Mouse (Mus musculus): ENCODE results near the gene Nhlrc4. TPM values are rescaled to one million over a fixed set of nuclear protein-coding genes. Genes with fewer than 3 reads are reported as not detected.

Nhlrc4 gene
- polyA plus RNA-seq (2015; fragmentation: Nextera tagmentation; extraction: Ambion mirVana) = not detected in 2 replicates

DNA sequence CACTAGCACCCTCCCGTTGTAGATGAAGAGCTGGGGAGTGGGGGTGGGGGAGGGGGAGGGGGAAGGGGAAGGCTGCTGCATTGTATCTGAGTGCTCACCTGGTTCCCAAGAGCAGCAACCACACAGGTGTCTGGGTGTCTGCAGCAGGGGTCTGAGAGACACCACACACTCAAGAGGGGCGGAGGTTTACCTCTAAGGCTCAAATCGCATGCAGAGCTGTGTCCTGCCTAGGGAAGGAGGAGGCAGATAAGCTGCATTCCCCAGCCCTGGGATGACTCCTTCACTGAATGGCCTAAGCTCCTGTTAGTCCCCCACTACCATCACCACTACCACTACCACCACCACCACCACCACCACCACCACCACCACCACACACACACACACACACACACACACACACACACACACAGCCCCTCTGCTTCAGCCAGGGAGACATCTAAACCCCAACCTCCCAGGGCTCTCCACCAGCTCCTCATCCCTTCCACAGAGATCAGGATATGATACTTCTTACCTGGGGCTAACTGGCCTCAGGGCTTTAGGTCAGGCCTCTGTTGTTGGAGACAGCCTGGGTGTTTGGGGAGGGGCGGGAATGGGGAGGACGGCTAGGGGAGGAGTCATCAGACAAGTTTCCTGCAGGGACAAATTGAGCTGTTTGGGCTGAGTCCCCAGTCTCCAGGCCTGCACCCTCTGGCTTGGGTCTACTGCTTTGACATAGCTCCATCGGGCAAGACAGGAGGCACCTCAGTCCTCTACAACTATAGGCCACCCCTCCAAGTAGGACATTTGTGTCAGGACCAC is at the start of gene Nhlrc4, which contains the start of gene Pigq:
TSS of gene Nhlrc4 (minus strand) at position 596 of the 798 bp plus-strand sequence.
TSS of gene Pigq (minus strand) at position 571 of the 798 bp plus-strand sequence.
- ATAC-seq (ENCODE audit: low FRiP score) = no peak
- Histone ChIP-seq H3K9me3 (replicated peaks) (no peaks in the 10 kb centered on the region), H3K4me3 (replicated peaks) (no peak within 1 kb of the TSS), H3K4me2 (no peak within 1 kb of the TSS), H3K27me3 (replicated peaks) (peaks cover 1% of the 10 kb centered on the region), H3K9ac (replicated peaks) (no peak within 1 kb of the TSS), H3K4me1 (peaks cover 24% of the 10 kb centered on the region), H3K36me3 (no peaks in the 10 kb centered on the region), H3K27ac (replicated peaks) (no peak within 1 kb of the TSS)
- 62% methylated on average over 6 of the region's 6 CpGs for WGBS

DNA sequence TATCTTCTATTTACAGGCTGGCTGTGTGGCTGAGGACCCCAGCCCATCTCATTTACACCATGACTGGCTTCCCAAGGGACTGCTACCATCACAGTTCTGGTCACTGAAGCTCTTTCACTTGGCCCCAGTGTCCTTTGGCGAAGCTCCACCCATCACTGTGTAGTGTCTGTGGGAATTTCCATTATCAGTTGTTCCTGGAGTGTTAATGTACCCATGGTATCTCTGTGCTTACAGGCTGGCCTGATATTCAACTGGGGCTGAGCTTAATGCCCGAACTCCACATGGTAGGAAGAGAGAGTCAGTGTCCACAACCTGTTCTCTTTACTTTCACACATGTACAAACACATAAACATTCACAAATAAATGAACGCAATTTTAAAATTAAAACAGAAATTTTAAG is 48.7 kb upstream of the Nhlrc4 start:
- ATAC-seq (ENCODE audit: low FRiP score) = no peak
- Histone ChIP-seq H3K36me3 (peaks cover 91% of the 10 kb centered on the region), H3K4me3 (replicated peaks) (no peak overlapping the region), H3K27me3 (replicated peaks) (no peaks in the 10 kb centered on the region), H3K9me3 (replicated peaks) (no peaks in the 10 kb centered on the region), H3K4me2 (no peak overlapping the region), H3K9ac (replicated peaks) (no peak overlapping the region), H3K27ac (replicated peaks) (no peak overlapping the region), H3K4me1 (no peaks in the 10 kb centered on the region)
- WGBS = 91% methylated on average over 3 of the region's 3 CpGs

- Histone ChIP-seq H3K27me3 (replicated peaks) (no peaks in the 10 kb centered on the region), H3K27ac (replicated peaks) (no peak overlapping the region), H3K4me3 (replicated peaks) (no peak overlapping the region), H3K36me3 (peaks cover 80% of the 10 kb centered on the region), H3K9ac (replicated peaks) (no peak overlapping the region), H3K4me1 (no peaks in the 10 kb centered on the region), H3K4me2 (no peak overlapping the region), H3K9me3 (replicated peaks) (no peaks in the 10 kb centered on the region)
- WGBS = 100% methylated on average over 4 of the region's 4 CpGs
- ATAC-seq (ENCODE audit: low FRiP score) = no peak
Observed at GRCm38 (mm10) chr17:25992274-25992673, 47.5 kb upstream of the Nhlrc4 start.

DNA sequence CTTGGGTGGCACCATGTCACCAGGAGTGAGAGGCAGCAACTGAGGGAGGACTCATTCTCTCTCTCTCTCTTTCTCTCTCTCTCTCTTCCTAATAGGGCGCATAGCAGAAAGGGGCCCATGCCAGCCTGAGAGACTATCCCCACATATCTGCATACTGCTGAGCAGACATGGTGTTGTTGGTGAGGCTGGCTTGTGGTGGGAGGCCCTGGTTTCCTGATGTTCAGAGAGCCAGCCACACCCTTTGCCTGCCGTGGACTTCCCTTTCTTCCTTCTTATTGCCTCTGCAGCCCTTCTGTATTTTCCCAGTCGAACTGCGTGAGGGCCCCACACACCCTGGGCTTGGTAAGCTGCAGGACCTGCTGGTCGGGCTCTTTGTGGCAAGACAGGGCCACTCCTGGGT is 45.6 kb upstream of the Nhlrc4 start:
- H3K27me3 ChIP-seq (replicated peaks) = no peaks in the 10 kb centered on the region
- no peak overlapping the region for H3K9ac ChIP-seq (replicated peaks)
- H3K36me3 ChIP-seq = peaks cover 64% of the 10 kb centered on the region
- no peak overlapping the region for H3K4me3 ChIP-seq (replicated peaks)
- WGBS = 91% methylated on average over 5 of the region's 5 CpGs
- no peak for ATAC-seq (ENCODE audit: low FRiP score)
- H3K4me1 ChIP-seq = peaks cover 9% of the 10 kb centered on the region
- H3K27ac ChIP-seq (replicated peaks) = no peak overlapping the region
- no peak overlapping the region for H3K4me2 ChIP-seq
- no peaks in the 10 kb centered on the region for H3K9me3 ChIP-seq (replicated peaks)

DNA sequence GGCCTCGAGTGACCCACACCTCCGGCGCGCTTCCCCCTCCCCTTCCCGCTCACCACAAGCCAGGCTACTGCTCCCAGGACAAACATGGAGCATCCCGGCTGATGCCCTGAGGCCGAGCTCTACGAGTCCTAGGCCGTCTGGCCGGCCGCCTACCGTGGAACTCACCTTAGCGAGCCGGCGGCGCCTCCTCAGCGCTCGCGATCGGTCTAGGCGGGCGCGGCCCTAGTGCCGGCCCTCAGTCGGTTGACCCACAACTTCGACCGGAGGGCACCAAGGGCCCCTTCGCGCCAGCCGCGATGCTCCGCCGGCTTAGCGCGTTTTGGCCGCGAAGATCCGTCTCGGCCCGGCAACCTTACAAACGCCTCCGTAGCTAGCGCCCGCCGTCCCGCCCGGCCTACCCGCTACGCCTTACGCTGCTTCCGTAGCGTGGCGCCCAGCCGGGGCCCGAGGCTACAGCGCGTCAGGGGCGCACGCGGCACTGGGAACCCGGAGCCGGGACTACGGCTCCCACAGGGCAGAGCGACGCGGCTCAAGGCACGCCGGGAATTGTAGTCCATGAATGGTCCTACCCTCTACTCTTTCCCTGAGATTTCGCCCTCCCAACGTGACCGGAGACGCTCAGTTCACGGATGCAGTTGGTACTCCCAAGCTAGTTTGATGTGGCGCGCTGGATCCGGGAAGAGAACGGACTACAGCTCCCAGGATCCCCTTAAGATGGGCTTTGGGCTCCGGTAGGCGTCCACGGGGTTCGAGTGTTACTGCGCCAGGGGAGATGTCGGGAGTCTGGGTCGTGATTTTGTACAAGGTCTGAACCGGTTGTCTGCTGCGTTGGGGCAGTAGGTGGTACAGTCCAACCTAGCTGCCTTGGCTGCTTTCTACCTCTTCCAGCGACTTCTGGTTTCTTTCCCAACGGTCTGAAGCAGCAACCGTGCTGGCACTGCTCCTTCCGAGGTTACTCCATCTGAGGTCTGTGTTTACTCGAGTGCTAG is 40.8 kb upstream of the Nhlrc4 start, which contains the start of gene Capn15:
TSS of gene Capn15 (minus strand) at position 491 of the 989 bp plus-strand sequence.
- peaks cover 47% of the 10 kb centered on the region for H3K4me1 ChIP-seq
- H3K9me3 ChIP-seq (replicated peaks) = no peaks in the 10 kb centered on the region
- peak within 1 kb of the TSS; percentile 92 for H3K9ac ChIP-seq (replicated peaks)
- peak; percentile 99 for ATAC-seq (ENCODE audit: low FRiP score)
- peaks cover 19% of the 10 kb centered on the region for H3K36me3 ChIP-seq
- peak within 1 kb of the TSS; percentile 92 for H3K4me3 ChIP-seq (replicated peaks)
- peak within 1 kb of the TSS; percentile 92 for H3K27ac ChIP-seq (replicated peaks)
- under 1% methylated on average over 90 of the region's 91 CpGs for WGBS
- no peaks in the 10 kb centered on the region for H3K27me3 ChIP-seq (replicated peaks)
- H3K4me2 ChIP-seq = peak within 1 kb of the TSS; percentile 81

GRCm38 (mm10) chr17:25984556-25985305 is 40.0 kb upstream of the Nhlrc4 start:
- 13% methylated on average over 17 of the region's 17 CpGs for WGBS
- H3K9ac ChIP-seq (replicated peaks) = peak overlapping the region; percentile 92
- peak overlapping the region; percentile 92 for H3K27ac ChIP-seq (replicated peaks)
- H3K27me3 ChIP-seq (replicated peaks) = no peaks in the 10 kb centered on the region
- H3K4me2 ChIP-seq = peak overlapping the region; percentile 81
- no peaks in the 10 kb centered on the region for H3K9me3 ChIP-seq (replicated peaks)
- peak overlapping the region; percentile 92 for H3K4me3 ChIP-seq (replicated peaks)
- H3K4me1 ChIP-seq = peaks cover 55% of the 10 kb centered on the region
- H3K36me3 ChIP-seq = peaks cover 11% of the 10 kb centered on the region
- peak; percentile 32 for ATAC-seq (ENCODE audit: low FRiP score)

GRCm38 (mm10) chr17:25984066-25984465 is 39.3 kb upstream of the Nhlrc4 start:
- no peak overlapping the region for H3K27ac ChIP-seq (replicated peaks)
- peak overlapping the region; percentile 92 for H3K4me3 ChIP-seq (replicated peaks)
- peak overlapping the region; percentile 81 for H3K4me2 ChIP-seq
- H3K9me3 ChIP-seq (replicated peaks) = no peaks in the 10 kb centered on the region
- H3K27me3 ChIP-seq (replicated peaks) = no peaks in the 10 kb centered on the region
- no peak for ATAC-seq (ENCODE audit: low FRiP score)
- 100% methylated on average over 1 of the region's 1 CpGs for WGBS
- peaks cover 55% of the 10 kb centered on the region for H3K4me1 ChIP-seq
- H3K36me3 ChIP-seq = peaks cover 6% of the 10 kb centered on the region; the same call in 1 of the 2 replicates
- H3K9ac ChIP-seq (replicated peaks) = peak overlapping the region; percentile 92; the same call in 1 of the 2 replicates

DNA sequence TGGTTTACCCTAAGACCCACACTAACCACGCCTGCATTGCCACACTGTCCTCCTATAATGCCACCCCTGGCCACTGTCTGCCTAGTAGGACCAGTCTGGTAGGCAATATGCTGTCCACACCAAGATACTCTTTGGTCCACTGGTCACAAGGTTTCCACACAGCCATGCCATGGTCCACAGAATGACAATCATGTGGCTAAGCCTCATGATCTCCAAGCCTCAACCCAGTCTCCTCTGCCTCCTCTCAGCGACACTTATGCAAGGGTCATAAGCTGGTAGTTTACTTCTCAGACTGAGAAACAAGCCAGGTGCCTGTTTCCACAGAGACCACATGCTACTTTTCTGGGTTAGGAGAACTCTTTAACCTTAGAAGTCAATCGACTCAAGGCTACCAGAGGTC is 38.2 kb upstream of the Nhlrc4 start:
- H3K4me3 ChIP-seq (replicated peaks) = no peak overlapping the region
- no peak overlapping the region for H3K4me2 ChIP-seq
- H3K27ac ChIP-seq (replicated peaks) = no peak overlapping the region; the same call in 1 of the 2 replicates
- WGBS = 96% methylated on average over 3 of the region's 3 CpGs
- no peaks in the 10 kb centered on the region for H3K27me3 ChIP-seq (replicated peaks)
- no peaks in the 10 kb centered on the region for H3K9me3 ChIP-seq (replicated peaks)
- H3K4me1 ChIP-seq = peaks cover 55% of the 10 kb centered on the region
- H3K9ac ChIP-seq (replicated peaks) = no peak overlapping the region; the same call in 1 of the 2 replicates
- peaks cover under 1% of the 10 kb centered on the region; the same call in 1 of the 2 replicates for H3K36me3 ChIP-seq
- ATAC-seq (ENCODE audit: low FRiP score) = no peak

DNA sequence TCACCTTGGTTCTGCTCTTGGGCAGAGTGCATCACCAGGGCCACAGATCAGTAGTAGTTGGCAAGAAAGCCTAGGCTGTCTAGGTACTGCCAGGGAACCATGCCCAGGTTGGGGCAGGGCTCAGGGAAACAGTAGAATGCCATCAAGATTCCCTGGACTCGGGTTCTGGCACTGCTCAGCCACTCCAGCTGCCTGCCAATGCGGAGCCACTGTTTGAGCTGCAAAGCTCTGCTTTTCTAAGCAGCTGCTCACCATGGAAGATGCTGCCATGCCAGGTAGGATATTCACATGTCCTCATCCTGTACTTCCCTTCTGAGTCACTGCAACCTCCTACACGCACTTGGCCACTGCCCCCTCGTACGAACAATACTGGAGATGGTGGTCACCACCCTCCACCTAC is 36.1 kb upstream of the Nhlrc4 start:
- H3K27ac ChIP-seq (replicated peaks) = no peak overlapping the region
- H3K4me1 ChIP-seq = peaks cover 46% of the 10 kb centered on the region
- no peak overlapping the region for H3K9ac ChIP-seq (replicated peaks)
- ATAC-seq (ENCODE audit: low FRiP score) = no peak
- 89% methylated on average over 5 of the region's 5 CpGs for WGBS
- no peak overlapping the region for H3K4me2 ChIP-seq
- H3K9me3 ChIP-seq (replicated peaks) = no peaks in the 10 kb centered on the region
- H3K36me3 ChIP-seq = peaks cover 4% of the 10 kb centered on the region; the same call in 1 of the 2 replicates
- H3K4me3 ChIP-seq (replicated peaks) = no peak overlapping the region
- H3K27me3 ChIP-seq (replicated peaks) = no peaks in the 10 kb centered on the region

- Histone ChIP-seq H3K9me3 (replicated peaks) (no peaks in the 10 kb centered on the region), H3K36me3 (peaks cover 4% of the 10 kb centered on the region; the same call in 1 of the 2 replicates), H3K4me1 (peaks cover 46% of the 10 kb centered on the region), H3K9ac (replicated peaks) (no peak overlapping the region), H3K27me3 (replicated peaks) (no peaks in the 10 kb centered on the region), H3K27ac (replicated peaks) (no peak overlapping the region), H3K4me3 (replicated peaks) (no peak overlapping the region), H3K4me2 (no peak overlapping the region)
- WGBS = 96% methylated on average over 5 of the region's 5 CpGs
- no peak for ATAC-seq (ENCODE audit: low FRiP score)
Observed at GRCm38 (mm10) chr17:25979829-25980738, 35.3 kb upstream of the Nhlrc4 start.

Data from neural tube, embryonic 15.5 days (tissue).